In genomic region chr5:30548681-30549080, GRCm38 (mm10) we compare ENCODE assay signal across 21 mouse cellular contexts. TPM values are rescaled to one million over a fixed set of nuclear protein-coding genes. Genes with fewer than 3 reads are reported as not detected.
"Had no signal": no experiment of that assay in that cellular context is flagged by ENCODE, and none has a peak within 500 bp of the region (broad histone marks: within the 10 kb centered on the region; RNA-seq: fewer than 3 reads in every experiment).

No protein-coding gene starts in this region.

- H3K4me3 ChIP-seq: liver, embryonic 15.5 days; megakaryocyte, embryonic 14.5 days; midbrain, embryonic 13.5 days; midbrain, embryonic 15.5 days; neural tube, embryonic 12.5 days; stomach, embryonic 15.5 days had no signal

- H3K4me2 ChIP-seq: liver, embryonic 15.5 days; lung, embryonic 14.5 days; midbrain, embryonic 11.5 days; midbrain, embryonic 13.5 days; midbrain, embryonic 15.5 days; neural tube, embryonic 12.5 days; stomach, embryonic 15.5 days had no signal

- H3K9me3 ChIP-seq: liver, embryonic 15.5 days; megakaryocyte, embryonic 14.5 days; midbrain, embryonic 13.5 days; midbrain, embryonic 15.5 days; neural tube, embryonic 12.5 days; stomach, embryonic 15.5 days had no signal

- H3K36me3 ChIP-seq: liver, embryonic 15.5 days; midbrain, embryonic 13.5 days; midbrain, embryonic 15.5 days; neural tube, embryonic 12.5 days; stomach, embryonic 15.5 days had no signal

- ATAC-seq: liver, postnatal 0 days; midbrain, embryonic 13.5 days; midbrain, embryonic 15.5 days had no signal

- H3K27ac ChIP-seq: liver, embryonic 15.5 days; macrophage; midbrain, embryonic 13.5 days; midbrain, embryonic 15.5 days; neural tube, embryonic 12.5 days; stomach, embryonic 15.5 days; stomach, postnatal 0 days had no signal

- H3K27me3 ChIP-seq: midbrain, embryonic 13.5 days; midbrain, embryonic 15.5 days; neural tube, embryonic 12.5 days; stomach, embryonic 15.5 days had no signal

- DNase-seq: liver, postnatal 0 days; lung, embryonic 14.5 days; right cerebral cortex, postnatal 14 days; thymus, adult 2 months; thymus, postnatal 14 days; thymus, postnatal 36 days had no signal

- H3K4me1 ChIP-seq: liver, embryonic 15.5 days; megakaryocyte, embryonic 14.5 days; midbrain, embryonic 13.5 days; midbrain, embryonic 15.5 days; neural tube, embryonic 12.5 days; stomach, embryonic 15.5 days had no signal

- H3K9ac ChIP-seq: liver, embryonic 15.5 days; liver, postnatal 0 days; lung, embryonic 14.5 days; midbrain, embryonic 13.5 days; midbrain, embryonic 15.5 days; neural tube, embryonic 12.5 days; stomach, embryonic 15.5 days had no signal

RNA-seq across cellular contexts. Expression of gene Cib4, which starts 3.0 kb away (rescaled TPM):
- total RNA-seq: megakaryocyte progenitor cell, adult 5-6 weeks; midbrain, postnatal 0 days; neutrophil, adult 5-6 weeks had no signal
- polyA plus RNA-seq: liver, embryonic 15.5 days; liver, postnatal 0 days; lung, embryonic 14.5 days; lung, embryonic 16.5 days; macrophage; midbrain, embryonic 11.5 days; midbrain, embryonic 13.5 days; midbrain, embryonic 15.5 days; midbrain, postnatal 0 days; neural tube, embryonic 12.5 days; neural tube, embryonic 14.5 days; spleen, adult 2 months; stomach, embryonic 15.5 days; thymus, adult 2 months had no signal

RNA-seq across cellular contexts. Expression of gene Kcnk3, which starts 39.3 kb away (rescaled TPM):
- total RNA-seq: megakaryocyte progenitor cell, adult 5-6 weeks; neutrophil, adult 5-6 weeks had no signal
- polyA plus RNA-seq: macrophage had no signal
